Mouse (Mus musculus): ENCODE measurements around the gene 3110082J24Rik.
"Not testable (repeated sequence)": the region's sequence is repeated elsewhere in the genome, so short reads cannot be mapped to it uniquely, and the experiment has no call there.

Gene 3110082J24Rik

DNA sequence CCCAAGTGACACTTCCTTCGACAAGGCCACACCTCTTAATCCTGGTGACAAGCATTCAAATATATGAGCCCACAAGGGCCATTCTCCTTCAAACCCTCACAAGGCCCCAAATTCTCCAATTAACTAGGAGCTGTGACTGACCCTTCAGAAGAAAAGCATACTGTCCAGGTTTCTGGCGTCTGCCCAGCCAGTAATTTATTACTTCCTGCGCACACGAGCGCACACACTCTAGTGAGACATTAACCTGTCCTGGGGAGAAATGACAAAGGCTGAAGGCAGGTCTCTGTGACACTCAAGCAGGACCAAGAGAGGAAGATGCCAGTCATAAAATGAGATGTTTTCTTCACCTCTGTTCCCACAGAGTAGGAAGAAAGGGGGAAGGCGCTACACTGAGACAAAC is 38.2 kb downstream of the 3110082J24Rik start:
- Histone ChIP-seq H3K36me3 (ENCODE audit: control insufficient read depth, insufficient read depth, low read length, poor library complexity, severe bottlenecking) (no peaks in the 10 kb centered on the region), H3K27me3 (ENCODE audit: control insufficient read depth, insufficient read depth, low read length, poor library complexity, severe bottlenecking) (no peaks in the 10 kb centered on the region)
- no peak for DNase-seq (ENCODE audit: low read depth, low spot score)

DNA sequence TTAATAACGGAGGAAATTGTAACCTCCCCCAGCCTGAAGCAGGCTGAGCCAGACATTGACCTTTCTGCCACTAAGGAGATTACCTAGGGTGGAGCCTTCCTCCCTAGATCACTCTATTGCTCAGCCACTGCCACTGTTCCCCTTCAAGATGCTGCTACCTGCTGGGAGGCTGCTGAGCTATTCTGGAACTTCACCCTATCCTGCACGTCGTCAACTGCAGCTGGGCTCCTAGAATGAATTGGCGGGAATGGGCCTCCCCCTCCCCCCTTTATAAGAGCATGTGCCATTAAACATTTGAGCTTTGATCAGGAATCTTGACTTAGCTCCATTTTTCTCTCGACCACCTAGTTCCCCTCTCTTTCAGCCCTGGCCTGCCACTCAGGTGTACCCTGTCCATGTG is 46.3 kb downstream of the 3110082J24Rik start:
- not testable (repeated sequence) for H3K36me3 ChIP-seq (ENCODE audit: control insufficient read depth, insufficient read depth, low read length, poor library complexity, severe bottlenecking); DNase-seq (ENCODE audit: low read depth, low spot score); H3K27me3 ChIP-seq (ENCODE audit: control insufficient read depth, insufficient read depth, low read length, poor library complexity, severe bottlenecking)

DNA sequence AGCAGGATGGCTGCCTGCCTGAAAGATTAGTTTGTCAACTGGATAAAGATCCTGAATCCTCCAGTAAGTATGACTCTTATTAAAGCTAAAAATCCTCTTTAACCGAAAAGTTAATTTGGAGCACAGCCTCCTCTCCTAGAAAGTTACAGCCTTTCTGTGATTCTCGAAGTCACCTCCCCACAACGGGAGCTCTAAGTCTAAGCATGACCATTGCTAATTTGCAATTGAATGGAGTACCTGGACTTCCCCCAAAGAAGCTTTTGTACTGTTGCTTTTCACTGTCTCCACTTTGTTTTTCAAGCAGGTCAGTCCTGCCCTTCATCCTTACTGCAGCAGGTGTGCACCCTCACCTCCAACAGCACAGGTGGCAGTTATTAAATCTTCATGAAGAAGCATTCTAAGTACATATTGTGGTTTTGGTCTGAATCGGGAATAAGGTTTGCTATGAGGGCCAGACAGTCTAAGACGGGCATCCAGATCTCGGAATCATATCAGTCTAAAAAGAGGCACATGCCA is 47.6 kb downstream of the 3110082J24Rik start:
- no peaks in the 10 kb centered on the region for H3K36me3 ChIP-seq (ENCODE audit: control insufficient read depth, insufficient read depth, low read length, poor library complexity, severe bottlenecking)
- H3K27me3 ChIP-seq (ENCODE audit: control insufficient read depth, insufficient read depth, low read length, poor library complexity, severe bottlenecking), result no peaks in the 10 kb centered on the region
- DNase-seq (ENCODE audit: low read depth, low spot score), result no peak

Data from splenic B cell, adult 2 months (primary cell).